Mouse (Mus musculus): Measurements from ENCODE around the gene Madd.

Gene Madd

GRCm38 (mm10) chr2:91136513-91137412, 46.9 kb downstream of the Madd start:
- in situ Hi-C loops (cut with MboI; ENCODE audit: low pct_unique_long_range_greater_than_20kb in 1 of 2, low sequenced_read_pairs in 2 of 2, unreplicated experiment in 1 of 2), result no loop called here

- in situ Hi-C loops (cut with MboI; ENCODE audit: low pct_unique_long_range_greater_than_20kb in 1 of 2, low sequenced_read_pairs in 2 of 2, unreplicated experiment in 1 of 2), result no loop called here
These were observed 51.6 kb downstream of the Madd start for GRCm38 (mm10) chr2:91132035-91132434.

GRCm38 (mm10) chr2:91131251-91131650, 52.4 kb downstream of the Madd start:
- in situ Hi-C loops (cut with MboI; ENCODE audit: low pct_unique_long_range_greater_than_20kb in 1 of 2, low sequenced_read_pairs in 2 of 2, unreplicated experiment in 1 of 2), result no loop called here

GRCm38 (mm10) chr2:91130126-91130525, 53.5 kb downstream of the Madd start:
- in situ Hi-C loops (cut with MboI; ENCODE audit: low pct_unique_long_range_greater_than_20kb in 1 of 2, low sequenced_read_pairs in 2 of 2, unreplicated experiment in 1 of 2), result no loop called here

GRCm38 (mm10) chr2:91128761-91129160, 54.9 kb downstream of the Madd start:
- in situ Hi-C loops (cut with MboI; ENCODE audit: low pct_unique_long_range_greater_than_20kb in 1 of 2, low sequenced_read_pairs in 2 of 2, unreplicated experiment in 1 of 2), result no loop called here

- in situ Hi-C loops (cut with MboI; ENCODE audit: low pct_unique_long_range_greater_than_20kb in 1 of 2, low sequenced_read_pairs in 2 of 2, unreplicated experiment in 1 of 2), result no loop called here
These were observed 58.5 kb downstream of the Madd start for GRCm38 (mm10) chr2:91125101-91125500.

- in situ Hi-C loops (cut with MboI; ENCODE audit: low pct_unique_long_range_greater_than_20kb in 1 of 2, low sequenced_read_pairs in 2 of 2, unreplicated experiment in 1 of 2), result loop anchor here in 1 of 2 experiments (25.0 kb wide), 1 partner anchor 364 kb away; no protein-coding TSS in a partner anchor
These were observed 60.1 kb downstream of the Madd start for GRCm38 (mm10) chr2:91123521-91123920.

GRCm38 (mm10) chr2:91121497-91121896, 62.1 kb downstream of the Madd start:
- in situ Hi-C loops (cut with MboI; ENCODE audit: low pct_unique_long_range_greater_than_20kb in 1 of 2, low sequenced_read_pairs in 2 of 2, unreplicated experiment in 1 of 2), result loop anchor here in 1 of 2 experiments (25.0 kb wide), 1 partner anchor 366 kb away; no protein-coding TSS in a partner anchor

- in situ Hi-C loops (cut with MboI; ENCODE audit: low pct_unique_long_range_greater_than_20kb in 1 of 2, low sequenced_read_pairs in 2 of 2, unreplicated experiment in 1 of 2), result loop anchor here in 1 of 2 experiments (25.0 kb wide), 1 partner anchor 366 kb away; no protein-coding TSS in a partner anchor
These were observed 62.6 kb downstream of the Madd start for GRCm38 (mm10) chr2:91121011-91121410.

GRCm38 (mm10) chr2:91120261-91120671, 63.4 kb downstream of the Madd start:
- in situ Hi-C loops (cut with MboI; ENCODE audit: low pct_unique_long_range_greater_than_20kb in 1 of 2, low sequenced_read_pairs in 2 of 2, unreplicated experiment in 1 of 2), result loop anchor here in 1 of 2 experiments (25.0 kb wide), 1 partner anchor 367 kb away; no protein-coding TSS in a partner anchor

- in situ Hi-C loops (cut with MboI; ENCODE audit: low pct_unique_long_range_greater_than_20kb in 1 of 2, low sequenced_read_pairs in 2 of 2, unreplicated experiment in 1 of 2), result loop anchor here (10.0 to 25.0 kb wide), 3 partner anchors 75 to 368 kb away; no protein-coding TSS in a partner anchor
These were observed 64.1 kb downstream of the Madd start for GRCm38 (mm10) chr2:91119551-91119950.

GRCm38 (mm10) chr2:91119061-91119460, 64.6 kb downstream of the Madd start:
- in situ Hi-C loops (cut with MboI; ENCODE audit: low pct_unique_long_range_greater_than_20kb in 1 of 2, low sequenced_read_pairs in 2 of 2, unreplicated experiment in 1 of 2), result loop anchor here (10.0 to 25.0 kb wide), 3 partner anchors 76 to 368 kb away; no protein-coding TSS in a partner anchor

GRCm38 (mm10) chr2:91118647-91119046, 65.0 kb downstream of the Madd start:
- in situ Hi-C loops (cut with MboI; ENCODE audit: low pct_unique_long_range_greater_than_20kb in 1 of 2, low sequenced_read_pairs in 2 of 2, unreplicated experiment in 1 of 2), result loop anchor here (10.0 to 25.0 kb wide), 3 partner anchors 76 to 369 kb away; no protein-coding TSS in a partner anchor

GRCm38 (mm10) chr2:91117585-91118275, 65.9 kb downstream of the Madd start, which contains the start of gene Mybpc3:
Gene Mybpc3, plus strand, starts transcription at chr2:91118144.
- in situ Hi-C loops (cut with MboI; ENCODE audit: low pct_unique_long_range_greater_than_20kb in 1 of 2, low sequenced_read_pairs in 2 of 2, unreplicated experiment in 1 of 2), result loop anchor here (10.0 to 25.0 kb wide), 3 partner anchors 77 to 370 kb away; no protein-coding TSS in a partner anchor

- in situ Hi-C loops (cut with MboI; ENCODE audit: low pct_unique_long_range_greater_than_20kb in 1 of 2, low sequenced_read_pairs in 2 of 2, unreplicated experiment in 1 of 2), result loop anchor here (10.0 to 25.0 kb wide), 3 partner anchors 78 to 370 kb away; no protein-coding TSS in a partner anchor
These were observed 66.8 kb downstream of the Madd start for GRCm38 (mm10) chr2:91116842-91117241.

GRCm38 (mm10) chr2:91115578-91115970, 68.1 kb downstream of the Madd start:
- in situ Hi-C loops (cut with MboI; ENCODE audit: low pct_unique_long_range_greater_than_20kb in 1 of 2, low sequenced_read_pairs in 2 of 2, unreplicated experiment in 1 of 2), result loop anchor here (10.0 to 25.0 kb wide), 3 partner anchors 79 to 372 kb away; no protein-coding TSS in a partner anchor

GRCm38 (mm10) chr2:91114781-91115577, 68.7 kb downstream of the Madd start:
- in situ Hi-C loops (cut with MboI; ENCODE audit: low pct_unique_long_range_greater_than_20kb in 1 of 2, low sequenced_read_pairs in 2 of 2, unreplicated experiment in 1 of 2), result loop anchor here (5.0 to 25.0 kb wide), 4 partner anchors 77 to 372 kb away; no protein-coding TSS in a partner anchor

- in situ Hi-C loops (cut with MboI; ENCODE audit: low pct_unique_long_range_greater_than_20kb in 1 of 2, low sequenced_read_pairs in 2 of 2, unreplicated experiment in 1 of 2), result loop anchor here (5.0 to 25.0 kb wide), 4 partner anchors 78 to 373 kb away; no protein-coding TSS in a partner anchor
These were observed 69.8 kb downstream of the Madd start for GRCm38 (mm10) chr2:91113852-91114251.
